17 mouse cellular contexts compared by ENCODE assay signal in the genomic region with DNA sequence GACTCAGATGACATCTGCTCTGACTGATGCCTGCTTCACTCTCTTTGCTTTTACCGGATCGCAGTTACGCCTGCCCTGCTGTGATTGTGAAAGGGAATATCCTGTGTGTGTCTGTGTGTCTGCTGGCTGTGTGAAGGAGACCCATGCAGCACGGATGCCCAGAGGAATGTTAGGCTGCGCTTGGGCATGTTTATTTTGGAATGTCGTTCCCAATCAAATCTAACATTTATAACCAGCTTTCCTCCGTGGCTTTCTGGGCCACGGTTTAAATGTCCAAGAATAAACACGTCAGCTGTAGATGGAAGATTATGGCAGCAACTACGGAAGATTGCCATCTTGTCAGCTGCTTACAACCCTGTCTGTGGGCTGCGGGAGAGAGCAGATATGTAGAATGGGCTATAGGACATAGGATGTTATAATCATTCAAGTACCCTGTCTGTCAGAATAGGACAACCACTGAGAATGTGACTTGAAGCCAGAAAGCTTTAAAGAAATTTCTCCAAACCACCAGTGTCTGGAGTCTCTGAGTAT.
DNase-seq lines count a peak whose midpoint lies in the region; ATAC-seq and TF ChIP-seq lines count a peak whose summit lies in the region.
"Had no signal": no experiment of that assay in that cellular context is flagged by ENCODE, and none has a peak within 500 bp of the region (broad histone marks: within the 10 kb centered on the region; RNA-seq: fewer than 3 reads in every experiment).

No protein-coding gene starts in this region.

- H3K27ac ChIP-seq in hindbrain, embryonic 11.5 days (ENCODE audit: low read depth, low read length) = no peak overlapping the region
- no peak overlapping the region for H3K27ac ChIP-seq in hindbrain, embryonic 12.5 days
- H3K27ac ChIP-seq in midbrain, postnatal 0 days (ENCODE audit: low read depth, low read length) = no peak overlapping the region
- no peak overlapping the region for H3K27ac ChIP-seq in midbrain, embryonic 16.5 days (ENCODE audit: low read length)
- H3K27ac ChIP-seq: heart, adult 2 months; kidney, postnatal 0 days; lung, embryonic 15.5 days had no signal

- H3K4me2 ChIP-seq in hindbrain, embryonic 11.5 days (replicated peaks; ENCODE audit: low read depth, low read length) = no peak overlapping the region
- no peak overlapping the region for H3K4me2 ChIP-seq in hindbrain, embryonic 12.5 days (replicated peaks)
- no peak overlapping the region for H3K4me2 ChIP-seq in midbrain, postnatal 0 days (ENCODE audit: low read depth, low read length, poor library complexity, severe bottlenecking)
- H3K4me2 ChIP-seq in midbrain, embryonic 16.5 days (ENCODE audit: low read length) = no peak overlapping the region
- H3K4me2 ChIP-seq: lung, embryonic 15.5 days had no signal

- no peaks in the 10 kb centered on the region for H3K4me1 ChIP-seq in hindbrain, embryonic 11.5 days (replicated peaks; ENCODE audit: control insufficient read depth, insufficient read depth, low read length)
- peaks cover 2% of the 10 kb centered on the region; the same call in 1 of the 2 replicates for H3K4me1 ChIP-seq in hindbrain, embryonic 12.5 days
- H3K4me1 ChIP-seq in midbrain, postnatal 0 days (ENCODE audit: insufficient read depth, low read length) = no peaks in the 10 kb centered on the region
- no peaks in the 10 kb centered on the region for H3K4me1 ChIP-seq in midbrain, embryonic 16.5 days (ENCODE audit: control insufficient read depth, insufficient read depth, low read length)

- H3K4me3 ChIP-seq in hindbrain, embryonic 11.5 days (ENCODE audit: low read depth, low read length) = no peak overlapping the region
- H3K4me3 ChIP-seq in hindbrain, embryonic 12.5 days = no peak overlapping the region
- H3K4me3 ChIP-seq in midbrain, postnatal 0 days (ENCODE audit: low read depth, low read length) = no peak overlapping the region
- H3K4me3 ChIP-seq in midbrain, embryonic 16.5 days (ENCODE audit: low read depth, low read length) = no peak overlapping the region
- H3K4me3 ChIP-seq: heart, adult 2 months; lung, embryonic 15.5 days had no signal

- peak; percentile 44 to 51 for DNase-seq in cerebellum, postnatal 10 days
- DNase-seq in cerebellum, adult 9-10 months = no peak
- peak; percentile 9 for DNase-seq in hindbrain, embryonic 11.5 days (ENCODE audit: low spot score)
- DNase-seq in midbrain, postnatal 0 days (ENCODE audit: low spot score) = peak; percentile 19
- DNase-seq in retina, postnatal 1 day = peak; percentile 29
- no peak for DNase-seq in MN1 (ENCODE audit: low spot score)
- DNase-seq: heart, adult 2 months; right cerebral cortex, postnatal 14 days; thymus, postnatal 36 days had no signal

- 56% methylated on average over 11 of the region's 11 CpGs for WGBS in hindbrain, embryonic 11.5 days
- WGBS in hindbrain, embryonic 12.5 days = 55% methylated on average over 11 of the region's 11 CpGs
- 60% methylated on average over 11 of the region's 11 CpGs for WGBS in midbrain, postnatal 0 days
- WGBS in midbrain, embryonic 16.5 days = 64% methylated on average over 11 of the region's 11 CpGs

- H3K27me3 ChIP-seq in hindbrain, embryonic 11.5 days (ENCODE audit: control insufficient read depth, insufficient read depth, low read length) = no peaks in the 10 kb centered on the region
- H3K27me3 ChIP-seq in hindbrain, embryonic 12.5 days = no peaks in the 10 kb centered on the region
- H3K27me3 ChIP-seq in midbrain, postnatal 0 days (ENCODE audit: insufficient read depth, low read length) = no peaks in the 10 kb centered on the region
- no peaks in the 10 kb centered on the region for H3K27me3 ChIP-seq in midbrain, embryonic 16.5 days (ENCODE audit: control insufficient read depth, insufficient read depth, low read depth, low read length)
- H3K27me3 ChIP-seq: CH12.LX; lung, embryonic 15.5 days had no signal

- no peak for TF ChIP-seq CTCF in midbrain, postnatal 0 days (IDR thresholded peaks at IDR 0.05)

- ATAC-seq in hindbrain, embryonic 11.5 days (ENCODE audit: low FRiP score) = no peak
- no peak for ATAC-seq in hindbrain, embryonic 12.5 days (ENCODE audit: low FRiP score)
- no peak for ATAC-seq in midbrain, postnatal 0 days (ENCODE audit: low FRiP score)
- ATAC-seq in midbrain, embryonic 16.5 days = no peak
- ATAC-seq: forebrain, embryonic 14.5 days; intestine, postnatal 0 days; Patski had no signal

- no peaks in the 10 kb centered on the region for H3K36me3 ChIP-seq in hindbrain, embryonic 11.5 days (ENCODE audit: control insufficient read depth, insufficient read depth, low read length)
- H3K36me3 ChIP-seq in hindbrain, embryonic 12.5 days = no peaks in the 10 kb centered on the region
- no peaks in the 10 kb centered on the region for H3K36me3 ChIP-seq in midbrain, postnatal 0 days (ENCODE audit: insufficient read depth, low read length)
- H3K36me3 ChIP-seq in midbrain, embryonic 16.5 days (ENCODE audit: control insufficient read depth, insufficient read depth, low read length) = no peaks in the 10 kb centered on the region
- H3K36me3 ChIP-seq: lung, embryonic 15.5 days had no signal

- no peaks in the 10 kb centered on the region for H3K9me3 ChIP-seq in hindbrain, embryonic 11.5 days (ENCODE audit: control insufficient read depth, low read length)
- H3K9me3 ChIP-seq in hindbrain, embryonic 12.5 days (replicated peaks) = no peaks in the 10 kb centered on the region
- no peaks in the 10 kb centered on the region for H3K9me3 ChIP-seq in midbrain, postnatal 0 days (ENCODE audit: low read length)
- no peaks in the 10 kb centered on the region for H3K9me3 ChIP-seq in midbrain, embryonic 16.5 days (replicated peaks; ENCODE audit: control insufficient read depth, low read length, poor library complexity, severe bottlenecking)
- H3K9me3 ChIP-seq: lung, embryonic 15.5 days had no signal

- no peak overlapping the region for H3K9ac ChIP-seq in hindbrain, embryonic 11.5 days (ENCODE audit: low read depth, low read length)
- no peak overlapping the region for H3K9ac ChIP-seq in hindbrain, embryonic 12.5 days
- H3K9ac ChIP-seq in midbrain, postnatal 0 days (replicated peaks; ENCODE audit: low read length, poor library complexity, severe bottlenecking) = no peak overlapping the region
- H3K9ac ChIP-seq in midbrain, embryonic 16.5 days (ENCODE audit: low read depth, low read length) = no peak overlapping the region
- H3K9ac ChIP-seq: lung, embryonic 15.5 days had no signal

Comparison
In these comparisons a context has a peak if more than half of its experiments do, and no peak if none do; other contexts are left out.
1. DNase-seq: peak in cerebellum, postnatal 10 days (2 of 2), hindbrain, embryonic 11.5 days (single experiment), midbrain, postnatal 0 days (single experiment) and retina, postnatal 1 day (single experiment); none in cerebellum, adult 9-10 months (single experiment) and MN1 (single experiment).